Mouse (Mus musculus) midbrain, embryonic 13.5 days (tissue): ENCODE results near the gene Nprl2. TPM values are rescaled to one million over a fixed set of nuclear protein-coding genes. Genes with fewer than 3 reads are reported as not detected.

ENCODE experiments used
- ATAC-seq: fragments of 200-750 bp; cut with Nextera tagmentation; 2 replicates; pipeline ENCODE4 v1.8.0; 2017; ENCODE audit warnings: mild to moderate bottlenecking, moderate TSS enrichment, moderate library complexity
- H3K27ac ChIP-seq: fragments of 300-500 bp; sonication (generic); 2 replicates; pipeline ENCODE4 v1.5.1; 2015; ENCODE audit warnings: inconsistent platforms, mild to moderate bottlenecking, moderate library complexity
- H3K27me3 ChIP-seq: fragments of 300-500 bp; sonication (generic); 2 replicates; pipeline ENCODE4 v1.6.1; 2015; ENCODE audit warnings: mild to moderate bottlenecking, inconsistent platforms
- H3K36me3 ChIP-seq: fragments of 300-500 bp; sonication (generic); 2 replicates; pipeline ENCODE4 v1.6.1; 2015; ENCODE audit warnings: mild to moderate bottlenecking, inconsistent platforms
- H3K4me1 ChIP-seq: fragments of 300-500 bp; sonication (generic); replicated peaks from 2 replicates; pipeline ENCODE4 v1.6.1; 2015; ENCODE audit warnings: inconsistent platforms
- H3K4me2 ChIP-seq: fragments of 300-500 bp; sonication (generic); replicated peaks from 2 replicates; pipeline ENCODE4 v1.6.1; 2015; ENCODE audit warnings: moderate library complexity, mild to moderate bottlenecking, inconsistent platforms
- H3K4me3 ChIP-seq: fragments of 300-500 bp; sonication (generic); replicated peaks from 2 replicates; pipeline ENCODE4 v1.5.1; 2015; ENCODE audit warnings: mild to moderate bottlenecking, inconsistent platforms
- H3K9ac ChIP-seq: fragments of 300-500 bp; sonication (generic); replicated peaks from 2 replicates; pipeline ENCODE4 v1.6.1; 2015; ENCODE audit warnings: mild to moderate bottlenecking, inconsistent platforms
- H3K9me3 ChIP-seq: fragments of 300-500 bp; sonication (generic); 2 replicates; pipeline ENCODE4 v1.6.1; 2016; ENCODE audit warnings: mild to moderate bottlenecking, inconsistent platforms
- WGBS: fragments of 180-500 bp; shearing (Covaris S2); methylation state at CpG from one replicate; pipeline ENCODE4 v1.1.7; 2015; 5-methylcytosine and 5-hydroxymethylcytosine counted together
- polyA plus RNA-seq: library from polyadenylated mRNA; unstranded; fragments of >200 nt; fragmentation: Nextera tagmentation; extraction: Ambion mirVana; gene quantifications from 2 replicates; pipeline ENCODE4 v1.2.1, GENCODE M21; 2015

Gene Nprl2
- polyA plus RNA-seq, result 67.7 and 70.8 TPM in 2 replicates

- Histone ChIP-seq H3K4me1 (peaks cover 46% of the 10 kb centered on the region), H3K36me3 (peaks cover 53% of the 10 kb centered on the region), H3K9ac (peak within 1 kb of the TSS; percentile 77), H3K27ac (peak within 1 kb of the TSS; percentile 60), H3K27me3 (no peaks in the 10 kb centered on the region), H3K9me3 (no peaks in the 10 kb centered on the region), H3K4me2 (peak within 1 kb of the TSS; percentile 87), H3K4me3 (peak within 1 kb of the TSS; percentile 55)
- ATAC-seq, result peak; percentile 86
- under 1% methylated on average over 46 of the region's 46 CpGs for WGBS
These were observed at the start of gene Nprl2, which contains the start of gene Cyb561d2 for GRCm38 (mm10) chr9:107541474-107542351. TSS of gene Nprl2 (plus strand) at chr9:107542226. TSS of gene Cyb561d2 (minus strand) at chr9:107542193.

- Histone ChIP-seq H3K36me3 (peaks cover 13% of the 10 kb centered on the region), H3K27ac (peak overlapping the region; percentile 19; the same call in 1 of the 2 replicates)
- 0 out of 2 replicates have a peak, but pooled peaks have one; percentile 34 for ATAC-seq
These were observed 48.5 kb upstream of the Nprl2 start for GRCm38 (mm10) chr9:107493511-107493910.

GRCm38 (mm10) chr9:107494238-107494637, 47.8 kb upstream of the Nprl2 start:
- Histone ChIP-seq H3K27me3 (no peaks in the 10 kb centered on the region), H3K4me2 (no peak overlapping the region), H3K9ac (0 out of 2 replicates have a peak overlapping the region, but pooled peaks have one; percentile 23), H3K36me3 (peaks cover 15% of the 10 kb centered on the region), H3K27ac (peak overlapping the region; percentile 69), H3K4me3 (no peak overlapping the region), H3K9me3 (no peaks in the 10 kb centered on the region), H3K4me1 (peaks cover 31% of the 10 kb centered on the region)
- ATAC-seq, result peak; percentile 55; the same call in 1 of the 2 replicates
- WGBS, result 38% methylated on average over 12 of the region's 12 CpGs

More at GRCm38 (mm10) chr9:107493511-107493910, 48.5 kb upstream of the Nprl2 start:
- 41% methylated on average over 1 of the region's 1 CpGs for WGBS
- no peaks in the 10 kb centered on the region for H3K27me3 ChIP-seq
- H3K4me2 ChIP-seq, result no peak overlapping the region
- H3K4me3 ChIP-seq, result no peak overlapping the region
- no peak overlapping the region for H3K9ac ChIP-seq
- peaks cover 31% of the 10 kb centered on the region for H3K4me1 ChIP-seq
- H3K9me3 ChIP-seq, result no peaks in the 10 kb centered on the region

DNA sequence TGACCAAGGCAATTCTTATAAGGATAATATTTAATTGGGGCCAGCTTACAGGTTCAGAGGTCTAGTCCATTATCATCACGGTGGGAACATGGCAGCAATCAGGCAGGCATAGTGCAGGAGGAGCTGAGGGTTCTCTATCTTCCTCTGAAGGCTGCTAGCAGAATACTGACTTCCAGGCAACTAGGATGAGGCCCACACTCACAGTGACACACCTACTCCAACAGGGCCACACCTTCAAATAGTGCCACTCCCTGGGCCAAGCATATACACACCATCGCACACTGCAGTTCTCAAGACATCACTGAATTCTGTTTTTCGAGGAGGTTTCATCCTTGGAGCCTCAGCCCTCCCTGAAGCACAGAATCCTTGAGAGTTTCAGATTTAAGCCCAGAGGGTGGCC, 45.7 kb upstream of the Nprl2 start:
- 87% methylated on average over 3 of the region's 3 CpGs for WGBS
- peaks cover 19% of the 10 kb centered on the region for H3K36me3 ChIP-seq
- ATAC-seq, result no peak

GRCm38 (mm10) chr9:107500708-107501286, 41.2 kb upstream of the Nprl2 start:
- H3K27ac ChIP-seq, result peak overlapping the region; percentile 1; the same call in 1 of the 2 replicates
- H3K4me3 ChIP-seq, result no peak overlapping the region
- peaks cover 19% of the 10 kb centered on the region for H3K36me3 ChIP-seq
- no peaks in the 10 kb centered on the region for H3K9me3 ChIP-seq
- ATAC-seq, result no peak
- H3K4me2 ChIP-seq, result no peak overlapping the region
- no peaks in the 10 kb centered on the region for H3K27me3 ChIP-seq
- H3K4me1 ChIP-seq, result peaks cover 25% of the 10 kb centered on the region
- no peak overlapping the region for H3K9ac ChIP-seq
- 85% methylated on average over 3 of the region's 3 CpGs for WGBS

More for the DNA sequence above, 45.7 kb upstream of the Nprl2 start:
- H3K4me3 ChIP-seq, result no peak overlapping the region
- H3K4me2 ChIP-seq, result no peak overlapping the region
- peaks cover 31% of the 10 kb centered on the region for H3K4me1 ChIP-seq
- no peaks in the 10 kb centered on the region for H3K9me3 ChIP-seq
- H3K27me3 ChIP-seq, result no peaks in the 10 kb centered on the region
- H3K9ac ChIP-seq, result no peak overlapping the region
- no peak overlapping the region for H3K27ac ChIP-seq

DNA sequence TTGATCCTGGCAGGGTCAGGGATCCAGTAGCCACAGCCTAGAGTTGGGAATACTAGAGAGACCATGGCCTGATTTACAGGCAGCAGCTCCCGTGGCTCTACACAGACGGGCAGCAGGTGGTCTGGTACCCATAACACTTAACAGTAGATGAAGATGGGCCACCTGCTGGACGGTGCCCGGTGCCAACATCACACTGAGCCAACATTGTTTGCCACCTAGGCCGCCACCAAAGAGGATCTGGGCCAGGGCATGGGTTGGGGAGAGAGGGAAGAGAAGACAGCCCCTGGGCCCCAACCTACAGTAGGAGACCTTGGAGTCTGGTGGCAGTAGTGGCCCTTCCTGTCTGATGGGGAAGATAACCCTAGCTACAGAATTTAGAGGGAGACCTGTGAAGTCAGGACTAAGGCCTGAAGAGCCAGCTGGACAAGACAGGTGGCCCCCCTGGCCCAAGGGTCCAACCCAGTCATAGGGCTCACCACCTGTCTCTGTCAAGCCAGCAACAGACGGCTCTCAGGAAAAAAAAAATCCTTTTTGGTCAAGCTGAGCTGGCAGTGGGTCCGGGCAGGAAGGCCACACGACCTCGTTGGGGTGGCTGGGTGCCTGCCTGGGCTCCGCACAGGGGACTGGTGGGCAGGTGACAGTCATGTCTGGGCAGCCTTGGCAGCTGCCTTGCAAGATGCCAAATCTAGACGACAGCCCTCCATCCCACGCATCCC, 39.7 kb upstream of the Nprl2 start:
- Histone ChIP-seq H3K4me2 (no peak overlapping the region), H3K27me3 (no peaks in the 10 kb centered on the region), H3K27ac (no peak overlapping the region), H3K4me3 (no peak overlapping the region), H3K9me3 (no peaks in the 10 kb centered on the region), H3K9ac (no peak overlapping the region), H3K4me1 (peaks cover 39% of the 10 kb centered on the region), H3K36me3 (peaks cover 17% of the 10 kb centered on the region)
- 90% methylated on average over 12 of the region's 12 CpGs for WGBS
- no peak for ATAC-seq

- peak overlapping the region; percentile 68 for H3K27ac ChIP-seq
- no peak for ATAC-seq
- H3K36me3 ChIP-seq, result 0 out of 2 replicates have a peak, but pooled peaks cover 6% of the 10 kb centered on the region
- no peaks in the 10 kb centered on the region for H3K9me3 ChIP-seq
- 0 out of 2 replicates have a peak overlapping the region, but pooled peaks have one; percentile 1 for H3K9ac ChIP-seq
- H3K27me3 ChIP-seq, result no peaks in the 10 kb centered on the region
- 54% methylated on average over 19 of the region's 19 CpGs for WGBS
- no peak overlapping the region for H3K4me3 ChIP-seq
- H3K4me2 ChIP-seq, result no peak overlapping the region
- peaks cover 66% of the 10 kb centered on the region for H3K4me1 ChIP-seq
These were observed 37.1 kb upstream of the Nprl2 start for GRCm38 (mm10) chr9:107504662-107505537.

DNA sequence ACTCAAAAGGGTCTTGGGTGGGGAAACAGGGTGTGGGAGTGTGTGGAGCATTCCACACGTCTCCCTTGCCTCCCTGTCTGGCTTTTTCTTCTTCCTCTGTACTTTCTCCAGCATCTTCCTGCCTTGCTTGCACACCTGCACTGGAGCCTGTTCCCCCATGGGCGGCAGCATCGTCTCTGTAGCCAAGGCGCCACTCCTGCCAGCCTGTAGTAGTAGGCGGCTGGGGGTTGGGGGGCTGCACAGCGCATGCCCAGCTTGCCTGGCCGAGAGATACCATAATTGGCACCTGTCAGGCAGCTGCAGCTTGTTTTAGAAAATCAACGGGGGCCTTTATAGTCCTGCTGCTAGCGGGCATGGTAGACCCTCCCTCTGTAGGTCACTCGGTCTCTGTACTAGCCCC, 33.8 kb upstream of the Nprl2 start:
- Histone ChIP-seq H3K36me3 (0 out of 2 replicates have a peak, but pooled peaks cover 3% of the 10 kb centered on the region), H3K4me1 (peaks cover 99% of the 10 kb centered on the region), H3K4me2 (no peak overlapping the region), H3K9me3 (no peaks in the 10 kb centered on the region), H3K9ac (no peak overlapping the region), H3K27ac (peak overlapping the region; percentile 63), H3K4me3 (no peak overlapping the region), H3K27me3 (no peaks in the 10 kb centered on the region)
- peak; percentile 34; the same call in 1 of the 2 replicates for ATAC-seq
- 29% methylated on average over 10 of the region's 10 CpGs for WGBS

- Histone ChIP-seq H3K4me1 (peaks cover 87% of the 10 kb centered on the region), H3K4me3 (no peak overlapping the region), H3K27me3 (no peaks in the 10 kb centered on the region), H3K4me2 (no peak overlapping the region), H3K9me3 (no peaks in the 10 kb centered on the region), H3K36me3 (0 out of 2 replicates have a peak, but pooled peaks cover 3% of the 10 kb centered on the region), H3K9ac (no peak overlapping the region), H3K27ac (peak overlapping the region; percentile 82)
- WGBS, result 87% methylated on average over 14 of the region's 14 CpGs
- ATAC-seq, result no peak
These were observed 31.5 kb upstream of the Nprl2 start for GRCm38 (mm10) chr9:107510384-107511100.

DNA sequence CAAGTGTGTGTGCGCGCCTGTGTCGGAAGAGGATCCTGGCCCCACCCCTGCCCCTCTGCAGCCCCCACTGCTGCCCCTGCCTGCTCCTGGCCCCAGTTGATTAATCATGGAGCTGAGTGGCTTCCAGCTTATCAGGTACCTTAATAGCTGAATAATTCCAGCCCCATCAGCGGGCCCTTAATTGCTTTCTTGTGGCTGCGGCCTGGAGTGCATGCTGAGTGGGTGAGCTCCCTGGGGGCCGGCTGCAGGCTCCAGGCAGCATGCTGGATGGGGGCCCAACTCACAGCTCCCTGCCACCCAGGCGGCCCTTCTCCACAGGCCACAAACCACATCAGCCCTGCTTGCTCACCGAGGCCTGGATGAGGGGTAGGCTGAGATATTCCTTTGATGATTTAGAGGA, 30.6 kb upstream of the Nprl2 start:
- Histone ChIP-seq H3K4me2 (no peak overlapping the region), H3K27me3 (no peaks in the 10 kb centered on the region), H3K4me1 (peaks cover 78% of the 10 kb centered on the region), H3K4me3 (no peak overlapping the region), H3K9me3 (no peaks in the 10 kb centered on the region), H3K27ac (peak overlapping the region; percentile 82), H3K36me3 (0 out of 2 replicates have a peak, but pooled peaks cover 5% of the 10 kb centered on the region), H3K9ac (no peak overlapping the region)
- ATAC-seq, result peak; percentile 0; the same call in 1 of the 2 replicates
- 52% methylated on average over 8 of the region's 8 CpGs for WGBS
